Mouse (Mus musculus) neural tube, embryonic 11.5 days (tissue): ENCODE results near the gene Heatr5b. TPM values are rescaled to one million over a fixed set of nuclear protein-coding genes. Genes with fewer than 3 reads are reported as not detected.

Experiments used
- ATAC-seq: fragments of 200-750 bp; cut with Nextera tagmentation; 2 replicates; pipeline ENCODE4 v1.8.0; 2017; ENCODE audit warnings: moderate number of reproducible peaks, mild to moderate bottlenecking, moderate TSS enrichment, moderate library complexity; ENCODE audit not compliant: insufficient read depth, low FRiP score, low TSS enrichment
- DNase-seq: peaks from one replicate; pipeline ENCODE4 v3.0.0-alpha.2; 2015; ENCODE audit warnings: low spot score
- H3K27ac ChIP-seq: fragments of 300-500 bp; sonication (generic); 2 replicates; pipeline ENCODE4 v1.5.1; 2014; ENCODE audit warnings: low read depth, mild to moderate bottlenecking, low read length
- H3K27me3 ChIP-seq: fragments of 300-500 bp; sonication (generic); 2 replicates; pipeline ENCODE4 v1.6.1; 2014; ENCODE audit warnings: mild to moderate bottlenecking, low read length, mixed read lengths; ENCODE audit not compliant: control insufficient read depth, insufficient read depth
- H3K36me3 ChIP-seq: fragments of 300-500 bp; sonication (generic); 2 replicates; pipeline ENCODE4 v1.6.1; 2014; ENCODE audit warnings: mild to moderate bottlenecking, low read length, moderate library complexity, mixed read lengths; ENCODE audit not compliant: control insufficient read depth, insufficient read depth
- H3K4me1 ChIP-seq: fragments of 300-500 bp; sonication (generic); 2 replicates; pipeline ENCODE4 v1.6.1; 2014; ENCODE audit warnings: low read length, mixed read lengths; ENCODE audit not compliant: control insufficient read depth, insufficient read depth
- H3K4me2 ChIP-seq: fragments of 300-500 bp; sonication (generic); 2 replicates; pipeline ENCODE4 v1.6.1; 2014; ENCODE audit warnings: low read depth, mild to moderate bottlenecking, moderate library complexity
- H3K4me3 ChIP-seq: fragments of 300-500 bp; sonication (generic); 2 replicates; pipeline ENCODE4 v1.5.1; 2014; ENCODE audit warnings: low read depth, low read length
- H3K9ac ChIP-seq: fragments of 300-500 bp; sonication (generic); 2 replicates; pipeline ENCODE4 v1.6.1; 2014; ENCODE audit warnings: mild to moderate bottlenecking, low read length
- H3K9me3 ChIP-seq: fragments of 300-500 bp; sonication (generic); 2 replicates; pipeline ENCODE4 v1.6.1; 2016; ENCODE audit warnings: low read length; ENCODE audit not compliant: control insufficient read depth
- WGBS: fragments of 180-500 bp; shearing (Covaris S2); extraction: QIAGEN DNeasy Blood & Tissue Kit; methylation state at CpG from one replicate; pipeline ENCODE4 v1.1.7; 2014; 5-methylcytosine and 5-hydroxymethylcytosine counted together
- polyA plus RNA-seq: library from polyadenylated mRNA; unstranded; fragments of >200 nt; fragmentation: Nextera tagmentation; extraction: Ambion mirVana; gene quantifications from 2 replicates; pipeline ENCODE4 v1.2.1, GENCODE M21; 2014

Gene Heatr5b
- polyA plus RNA-seq, 1 experiment from 2014 or later = 18.9 TPM

DNA sequence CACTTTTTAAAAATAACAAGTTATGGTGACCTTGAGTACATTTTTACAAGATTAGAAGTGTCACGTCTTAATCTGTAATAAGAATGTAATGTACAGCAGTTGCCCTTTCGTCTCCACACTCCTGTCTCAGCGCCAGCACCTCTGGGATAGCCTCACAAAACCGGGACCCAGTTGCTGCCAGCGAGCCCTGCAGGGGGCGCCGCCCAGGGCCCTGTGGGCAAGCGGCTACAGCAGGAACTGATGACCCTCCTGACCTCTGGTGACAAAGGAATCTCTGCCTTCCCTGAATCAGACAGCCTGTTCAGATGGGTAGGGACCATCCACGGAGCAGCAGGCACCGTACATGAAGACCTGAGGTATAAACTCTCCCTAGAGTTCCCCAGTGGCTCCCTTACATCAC is 83.1 kb downstream of the Heatr5b start:
- DNase-seq = no peak

DNA sequence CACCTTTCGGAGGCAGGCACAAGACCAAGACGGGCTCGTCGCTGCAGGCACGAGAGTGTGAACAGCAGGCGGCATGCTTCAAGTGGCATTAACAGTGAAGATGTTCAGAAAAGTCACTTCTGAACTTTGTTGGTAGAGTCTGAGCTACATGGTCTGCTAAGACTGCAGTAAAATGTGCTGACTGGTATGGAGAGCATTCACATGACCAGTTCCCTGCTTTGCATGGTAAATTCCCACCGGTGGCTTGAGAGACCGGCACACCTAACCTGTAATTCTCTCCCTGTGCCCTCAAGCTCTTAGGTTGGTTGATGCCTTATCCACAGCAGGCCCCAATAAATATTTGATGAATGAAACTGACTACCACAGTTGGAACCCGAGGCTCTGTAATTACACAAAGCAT is 86.7 kb downstream of the Heatr5b start:
- H3K4me3 ChIP-seq = no peak overlapping the region
- no peak overlapping the region for H3K9ac ChIP-seq
- no peaks in the 10 kb centered on the region; the same call in 1 of the 2 replicates for H3K36me3 ChIP-seq
- H3K4me1 ChIP-seq = no peaks in the 10 kb centered on the region
- no peak overlapping the region for H3K27ac ChIP-seq
- no peak overlapping the region for H3K4me2 ChIP-seq
- DNase-seq (no peak), ATAC-seq (no peak)
- no peaks in the 10 kb centered on the region for H3K27me3 ChIP-seq
- no peaks in the 10 kb centered on the region for H3K9me3 ChIP-seq
- 91% methylated on average over 9 of the region's 9 CpGs for WGBS

More for the DNA sequence above, 83.1 kb downstream of the Heatr5b start:
- no peak overlapping the region for H3K4me3 ChIP-seq
- H3K27me3 ChIP-seq = no peaks in the 10 kb centered on the region
- WGBS = 55% methylated on average over 10 of the region's 10 CpGs
- no peaks in the 10 kb centered on the region; the same call in 1 of the 2 replicates for H3K36me3 ChIP-seq
- no peaks in the 10 kb centered on the region for H3K4me1 ChIP-seq
- no peaks in the 10 kb centered on the region for H3K9me3 ChIP-seq
- no peak overlapping the region for H3K4me2 ChIP-seq
- no peak for ATAC-seq
- no peak overlapping the region for H3K9ac ChIP-seq
- H3K27ac ChIP-seq = no peak overlapping the region

DNA sequence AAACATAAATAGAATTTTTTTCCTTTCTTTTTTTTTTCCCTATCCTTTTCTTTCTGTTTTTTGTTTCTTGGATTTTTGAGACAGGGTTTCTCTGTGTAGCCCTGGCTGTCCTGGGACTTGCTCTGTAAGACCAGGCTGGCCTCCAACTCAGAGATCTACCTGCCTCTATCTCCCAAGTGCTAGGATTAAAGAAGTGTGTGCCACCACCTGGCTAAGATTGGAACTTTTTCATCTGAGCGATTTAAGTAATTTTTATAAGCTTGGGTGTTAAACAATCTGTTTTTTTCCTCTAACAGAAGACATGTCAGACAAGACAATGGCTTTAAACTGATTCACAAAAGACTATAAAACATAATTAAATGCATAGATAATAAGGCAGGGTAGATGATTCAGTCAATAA is 96.7 kb downstream of the Heatr5b start:
- 48% methylated on average over 1 of the region's 1 CpGs for WGBS

DNA sequence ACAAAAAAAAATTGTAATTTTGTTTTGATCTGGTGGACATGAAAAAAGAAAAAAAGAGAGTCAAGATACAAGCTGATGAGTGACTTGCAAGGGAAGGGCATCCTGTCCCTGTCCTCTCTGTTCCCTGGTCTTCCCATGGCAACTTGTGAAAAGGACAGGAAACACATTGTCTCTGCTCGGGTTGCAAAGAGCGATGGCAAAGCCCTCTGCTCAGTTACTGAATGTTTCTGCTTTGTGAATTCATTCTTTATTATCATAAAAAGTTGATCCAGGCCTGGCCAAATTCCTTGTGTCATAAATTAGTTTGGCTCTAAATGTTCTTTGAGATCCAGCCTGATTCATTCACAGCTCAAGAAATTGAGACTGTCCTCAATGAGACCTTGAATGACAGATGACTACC is 97.4 kb downstream of the Heatr5b start:
- WGBS = 39% methylated on average over 2 of the region's 2 CpGs
- no peak for ATAC-seq
- no peak overlapping the region for H3K4me3 ChIP-seq
- no peaks in the 10 kb centered on the region for H3K36me3 ChIP-seq
- H3K4me1 ChIP-seq = peaks cover 9% of the 10 kb centered on the region
- H3K9me3 ChIP-seq = no peaks in the 10 kb centered on the region
- H3K27ac ChIP-seq = no peak overlapping the region
- H3K9ac ChIP-seq = no peak overlapping the region
- H3K27me3 ChIP-seq = no peaks in the 10 kb centered on the region
- DNase-seq = no peak
- H3K4me2 ChIP-seq = no peak overlapping the region

More for the DNA sequence above, 96.7 kb downstream of the Heatr5b start:
- peaks cover 9% of the 10 kb centered on the region for H3K4me1 ChIP-seq
- no peaks in the 10 kb centered on the region for H3K27me3 ChIP-seq
- no peaks in the 10 kb centered on the region for H3K36me3 ChIP-seq
- DNase-seq (no peak), ATAC-seq (no peak)
- H3K9ac ChIP-seq = no peak overlapping the region
- H3K27ac ChIP-seq = no peak overlapping the region
- H3K9me3 ChIP-seq = no peaks in the 10 kb centered on the region
- H3K4me3 ChIP-seq = no peak overlapping the region
- no peak overlapping the region for H3K4me2 ChIP-seq

DNA sequence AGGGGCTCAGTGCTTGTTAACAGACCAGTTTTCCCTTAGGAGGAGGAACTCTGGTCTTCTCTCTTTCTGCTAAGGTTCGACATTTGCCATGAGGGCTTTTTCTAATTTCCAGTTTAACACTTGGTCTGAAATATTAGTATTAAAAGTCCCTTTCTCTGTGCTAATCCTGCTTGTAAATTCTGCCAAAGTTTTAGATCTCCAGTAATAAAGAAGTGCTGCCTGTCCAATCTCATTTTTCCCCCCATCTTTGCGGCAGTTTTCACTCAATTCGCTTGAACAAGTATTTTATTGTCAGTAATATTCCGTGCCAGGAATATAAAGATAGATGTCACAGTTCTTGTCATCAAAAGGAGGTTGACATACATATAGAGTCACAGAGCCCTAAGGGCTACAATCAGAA is 98.1 kb downstream of the Heatr5b start, which contains the start of gene Strn:
Gene Strn (minus strand): TSS at position 101 of the 400 bp plus-strand sequence.
- ATAC-seq = no peak
- Histone ChIP-seq H3K27me3 (no peaks in the 10 kb centered on the region), H3K9ac (peak within 1 kb of the TSS; percentile 88), H3K27ac (peak within 1 kb of the TSS; percentile 72), H3K9me3 (no peaks in the 10 kb centered on the region), H3K4me3 (peak within 1 kb of the TSS; percentile 90), H3K4me2 (peak within 1 kb of the TSS; percentile 69), H3K4me1 (peaks cover 9% of the 10 kb centered on the region), H3K36me3 (no peaks in the 10 kb centered on the region)
- no peak for DNase-seq
- WGBS = 39% methylated on average over 4 of the region's 4 CpGs

DNA sequence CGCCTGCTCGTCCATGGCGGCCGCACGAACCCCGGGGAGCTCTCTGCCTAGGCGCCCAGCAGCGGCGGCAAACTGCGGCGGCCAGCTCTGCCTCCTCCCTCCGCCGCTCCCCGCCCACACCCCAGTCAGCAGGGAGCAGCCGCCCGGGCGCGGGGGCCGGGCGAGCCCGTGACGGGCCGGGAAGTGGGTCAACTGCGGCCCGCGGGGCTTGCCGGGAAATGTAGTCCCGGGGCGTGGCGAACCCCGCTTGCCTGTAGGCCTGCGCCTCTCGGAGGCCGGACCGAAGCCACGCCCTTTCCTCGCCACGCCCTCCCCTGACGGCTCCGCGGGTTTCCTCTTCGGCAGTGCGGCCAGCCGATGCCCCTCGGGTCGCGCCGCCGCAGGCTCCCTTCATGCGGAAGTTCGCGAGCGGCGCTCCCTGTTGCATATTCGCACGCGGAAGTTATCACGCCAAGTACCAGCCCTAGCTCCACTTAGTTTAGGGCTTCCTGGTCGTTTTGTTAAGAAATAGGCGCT is 98.6 kb downstream of the Heatr5b start:
- H3K4me1 ChIP-seq = peaks cover 9% of the 10 kb centered on the region
- H3K27ac ChIP-seq = peak overlapping the region; percentile 72
- H3K9ac ChIP-seq = peak overlapping the region; percentile 88
- DNase-seq (peak; percentile 99), ATAC-seq (peak; percentile 97)
- peak overlapping the region; percentile 69 for H3K4me2 ChIP-seq
- H3K27me3 ChIP-seq = no peaks in the 10 kb centered on the region
- H3K4me3 ChIP-seq = peak overlapping the region; percentile 90
- H3K9me3 ChIP-seq = no peaks in the 10 kb centered on the region
- WGBS = under 1% methylated on average over 60 of the region's 60 CpGs
- H3K36me3 ChIP-seq = no peaks in the 10 kb centered on the region

DNA sequence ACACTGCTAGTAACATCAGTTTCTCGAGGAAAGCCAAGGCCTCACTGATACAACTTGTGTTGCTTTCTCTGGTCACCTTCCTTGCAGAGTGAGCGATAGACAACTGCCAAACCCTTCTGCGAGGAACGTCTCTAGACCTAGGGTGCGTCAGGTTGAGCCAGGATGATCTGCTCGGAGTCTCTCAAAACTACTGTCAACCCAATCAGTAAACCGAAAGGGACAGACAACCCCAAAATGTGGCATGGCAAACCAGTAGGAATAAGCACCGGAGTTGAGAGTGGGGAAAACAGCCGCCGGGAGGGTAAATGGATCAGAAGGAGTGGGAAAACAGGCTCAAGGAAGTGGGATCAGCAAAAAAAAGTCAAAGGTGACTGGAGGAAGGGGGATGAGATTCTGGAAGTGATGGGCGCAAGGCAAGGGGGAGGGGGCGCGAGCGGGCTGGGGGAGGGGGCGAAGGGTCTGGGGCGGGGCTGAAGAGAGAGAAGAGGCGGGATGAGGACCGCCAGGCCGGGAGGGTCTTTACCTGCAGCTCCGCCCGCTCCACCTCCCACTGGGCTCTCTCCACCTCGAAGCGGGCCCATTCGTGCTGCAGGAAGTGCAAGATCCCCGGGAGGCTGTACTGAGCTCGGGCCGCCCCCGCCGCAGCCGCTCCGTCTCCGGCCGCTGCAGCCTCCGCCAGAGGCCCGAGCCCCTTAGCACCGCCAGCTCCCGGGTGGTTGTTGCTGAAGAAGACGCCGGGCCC is 99.3 kb downstream of the Heatr5b start:
- ATAC-seq = peak; percentile 83
- H3K4me1 ChIP-seq = peaks cover 9% of the 10 kb centered on the region
- no peaks in the 10 kb centered on the region for H3K27me3 ChIP-seq
- no peaks in the 10 kb centered on the region for H3K9me3 ChIP-seq
- H3K4me3 ChIP-seq = peak overlapping the region; percentile 90
- WGBS = under 1% methylated on average over 22 of the region's 39 CpGs
- H3K36me3 ChIP-seq = no peaks in the 10 kb centered on the region
- no peak for DNase-seq
- H3K9ac ChIP-seq = peak overlapping the region; percentile 88
- H3K27ac ChIP-seq = peak overlapping the region; percentile 72
- peak overlapping the region; percentile 67 for H3K4me2 ChIP-seq

DNA sequence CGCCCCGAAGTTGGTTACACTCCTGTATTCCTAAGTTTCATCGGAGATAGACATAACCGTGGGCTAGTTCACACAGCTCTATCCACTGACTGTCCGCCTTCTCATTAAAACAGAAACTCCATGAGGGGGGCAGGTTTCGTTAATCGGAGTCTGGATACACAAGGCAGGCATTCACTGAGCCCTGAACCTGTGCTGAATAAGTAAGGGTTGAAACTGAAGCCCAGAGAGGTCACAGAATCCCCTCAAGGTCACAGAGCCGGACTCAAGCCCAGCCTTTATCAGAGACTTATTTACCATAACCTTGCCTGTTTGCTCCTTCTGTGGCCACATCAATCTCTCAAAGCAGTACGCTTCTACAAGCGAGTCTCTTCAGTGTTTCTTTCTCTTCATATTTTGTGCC is 100.4 kb downstream of the Heatr5b start:
- Histone ChIP-seq H3K36me3 (no peaks in the 10 kb centered on the region), H3K9me3 (no peaks in the 10 kb centered on the region), H3K4me2 (peak overlapping the region; percentile 67), H3K4me1 (peaks cover 9% of the 10 kb centered on the region), H3K9ac (no peak overlapping the region), H3K27me3 (no peaks in the 10 kb centered on the region), H3K27ac (no peak overlapping the region), H3K4me3 (0 out of 2 replicates have a peak overlapping the region, but pooled peaks have one; percentile 2)
- WGBS = 87% methylated on average over 10 of the region's 10 CpGs
- no peak for DNase-seq
- ATAC-seq = no peak

DNA sequence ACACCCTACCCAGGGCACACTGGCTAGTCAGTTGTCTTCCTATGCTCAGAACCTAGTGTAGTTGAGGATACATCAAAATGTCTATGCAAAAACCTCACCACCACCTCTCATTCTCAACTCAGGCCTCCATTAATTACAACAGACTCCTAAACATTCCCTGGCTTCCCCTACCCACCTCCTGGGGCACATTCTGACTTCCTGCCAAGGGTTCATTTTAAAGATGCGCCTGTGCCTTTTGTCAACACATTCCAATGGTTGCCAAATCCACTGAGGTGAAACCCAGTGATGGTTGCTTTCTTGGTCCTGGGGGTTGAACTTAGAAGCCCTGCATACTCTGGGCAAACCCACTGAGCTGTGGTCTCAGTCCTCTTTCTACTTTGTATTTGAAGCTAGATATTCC is 103.1 kb downstream of the Heatr5b start:
- no peaks in the 10 kb centered on the region for H3K27me3 ChIP-seq
- WGBS = 58% methylated on average over 1 of the region's 1 CpGs

More for the DNA sequence above, 103.1 kb downstream of the Heatr5b start:
- Histone ChIP-seq H3K4me1 (peaks cover 9% of the 10 kb centered on the region), H3K9me3 (no peaks in the 10 kb centered on the region), H3K27ac (no peak overlapping the region), H3K36me3 (no peaks in the 10 kb centered on the region), H3K4me2 (no peak overlapping the region), H3K4me3 (no peak overlapping the region), H3K9ac (no peak overlapping the region)
- DNase-seq (no peak), ATAC-seq (no peak)
